Mouse (Mus musculus): ENCODE data around the gene Ak6. TPM values are rescaled to one million over a fixed set of nuclear protein-coding genes. Genes with fewer than 3 reads are reported as not detected.

Gene Ak6
- polyA plus RNA-seq, 1 experiment: 222 TPM

GRCm38 (mm10) chr13:100659864-100660456 is 9.2 kb downstream of the Ak6 start:
- peak; percentile 67; the same call in 1 of the 2 replicates for TF ChIP-seq CTCF (IDR thresholded peaks at IDR 0.05; ENCODE audit: borderline replicate concordance, insufficient read depth, low read length)
- TF ChIP-seq POLR2A (IDR thresholded peaks at IDR 0.05; ENCODE audit: low read depth, low read length): no peak
- Histone ChIP-seq H3K4me3 (ENCODE audit: insufficient read depth, low read length) (no peak overlapping the region), H3K27ac (ENCODE audit: insufficient read depth, low read length) (no peak overlapping the region), H3K4me1 (ENCODE audit: control insufficient read depth, insufficient read depth, low read length) (no peaks in the 10 kb centered on the region)

GRCm38 (mm10) chr13:100669291-100670022 is 18.7 kb downstream of the Ak6 start, which contains the start of gene Ccdc125:
Gene Ccdc125, plus strand, starts transcription at chr13:100669717.
- no peak within 1 kb of the TSS for H3K27ac ChIP-seq (ENCODE audit: insufficient read depth, low read length)
- no peak for TF ChIP-seq CTCF (IDR thresholded peaks at IDR 0.05; ENCODE audit: borderline replicate concordance, insufficient read depth, low read length)
- peak; percentile 39 for TF ChIP-seq POLR2A (IDR thresholded peaks at IDR 0.05; ENCODE audit: low read depth, low read length)
- H3K4me1 ChIP-seq (ENCODE audit: control insufficient read depth, insufficient read depth, low read length): no peaks in the 10 kb centered on the region
- peak within 1 kb of the TSS; percentile 64 for H3K4me3 ChIP-seq (ENCODE audit: insufficient read depth, low read length)

DNA sequence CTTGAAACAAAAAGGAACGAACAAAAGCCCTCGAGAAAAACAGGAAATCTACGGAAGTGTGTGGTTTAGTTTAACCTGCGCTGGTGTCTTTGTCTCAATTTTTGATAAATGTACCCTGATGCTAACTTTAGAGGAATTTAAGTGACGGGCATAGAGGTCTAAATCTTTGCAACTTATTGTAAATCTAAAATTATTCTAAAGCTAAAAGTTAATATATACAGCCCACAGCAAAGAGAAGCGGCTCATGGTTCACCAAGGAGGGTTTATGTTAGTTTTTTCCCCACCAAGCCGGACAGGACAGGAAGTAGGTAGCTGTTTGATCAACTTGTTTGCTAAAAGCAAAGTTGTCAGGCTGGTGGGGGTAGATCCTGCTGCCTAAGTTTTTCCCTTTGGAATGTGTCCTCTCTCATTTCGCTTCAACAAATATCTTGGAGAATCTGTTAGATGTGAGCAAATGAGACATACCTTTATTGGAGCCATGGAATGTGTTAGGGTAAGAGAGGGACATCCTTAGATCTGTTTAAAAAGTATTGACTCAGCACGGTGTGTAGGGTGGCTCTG is 19.5 kb downstream of the Ak6 start:
- no peak for TF ChIP-seq POLR2A (IDR thresholded peaks at IDR 0.05; ENCODE audit: low read depth, low read length)
- Histone ChIP-seq H3K27ac (ENCODE audit: insufficient read depth, low read length) (no peak overlapping the region), H3K4me1 (ENCODE audit: control insufficient read depth, insufficient read depth, low read length) (no peaks in the 10 kb centered on the region), H3K4me3 (ENCODE audit: insufficient read depth, low read length) (no peak overlapping the region)

DNA sequence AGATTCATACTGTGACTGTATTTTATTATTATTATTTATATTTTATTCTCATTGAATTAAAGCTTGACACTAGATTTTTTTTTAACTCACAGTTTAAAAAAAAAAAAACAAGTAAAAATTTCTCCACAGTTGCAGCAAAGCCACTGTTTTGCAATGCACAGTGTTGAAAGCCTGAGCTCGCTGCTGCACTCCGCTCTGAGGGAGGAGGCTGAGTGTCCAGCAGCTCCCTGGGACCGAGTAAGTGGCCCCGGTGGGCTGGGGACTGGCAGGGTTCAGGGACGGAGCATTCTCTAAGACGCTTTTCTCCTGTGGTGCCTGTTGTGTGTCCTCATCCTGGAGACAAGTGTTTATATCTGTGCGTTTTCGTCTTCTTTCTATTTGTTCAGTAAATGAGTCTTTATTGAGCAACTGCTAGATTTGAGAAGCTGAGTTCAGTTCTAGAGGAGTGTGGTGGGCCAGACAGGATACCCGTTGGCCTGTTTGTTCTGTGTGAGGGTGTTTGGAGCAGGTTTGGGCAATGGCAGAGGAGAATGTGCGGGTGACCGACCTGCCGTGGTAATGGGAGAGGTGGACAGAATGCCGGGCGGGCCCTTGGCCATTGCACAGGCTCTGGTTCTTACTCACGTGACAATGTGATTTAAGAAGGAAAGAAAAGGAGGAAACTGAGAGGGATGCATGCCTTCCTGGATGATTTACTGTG is 25.3 kb downstream of the Ak6 start:
- H3K4me3 ChIP-seq (ENCODE audit: insufficient read depth, low read length): no peak overlapping the region
- no peak overlapping the region for H3K27ac ChIP-seq (ENCODE audit: insufficient read depth, low read length)
- TF ChIP-seq CTCF (IDR thresholded peaks at IDR 0.05; ENCODE audit: borderline replicate concordance, insufficient read depth, low read length) (no peak), POLR2A (IDR thresholded peaks at IDR 0.05; ENCODE audit: low read depth, low read length) (no peak)

DNA sequence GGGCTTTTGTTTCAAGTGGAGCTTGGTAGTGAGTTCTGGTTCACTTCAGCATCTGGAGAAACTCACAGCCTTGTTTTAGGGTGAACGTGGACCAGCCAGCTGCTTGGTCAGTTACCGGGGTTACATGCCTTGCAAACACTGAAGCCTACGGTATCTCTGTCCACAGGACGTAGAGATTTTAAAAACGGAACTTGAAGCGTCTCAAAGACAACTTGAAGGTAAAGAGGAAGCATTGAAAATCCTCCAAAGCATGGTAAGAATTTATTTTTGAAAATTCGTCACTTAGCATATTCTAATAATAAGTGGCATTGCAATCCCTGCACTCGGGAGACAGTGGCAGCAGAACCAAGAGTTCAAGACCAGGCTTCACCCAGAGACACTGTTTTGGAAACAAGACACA is 30.8 kb downstream of the Ak6 start:
- H3K27ac ChIP-seq (ENCODE audit: insufficient read depth, low read length): no peak overlapping the region
- TF ChIP-seq POLR2A (IDR thresholded peaks at IDR 0.05; ENCODE audit: low read depth, low read length) (no peak), CTCF (IDR thresholded peaks at IDR 0.05; ENCODE audit: borderline replicate concordance, insufficient read depth, low read length) (no peak)
- no peaks in the 10 kb centered on the region for H3K4me1 ChIP-seq (ENCODE audit: control insufficient read depth, insufficient read depth, low read length)

More for the DNA sequence above, 25.3 kb downstream of the Ak6 start:
- H3K4me1 ChIP-seq (ENCODE audit: control insufficient read depth, insufficient read depth, low read length): no peaks in the 10 kb centered on the region

DNA sequence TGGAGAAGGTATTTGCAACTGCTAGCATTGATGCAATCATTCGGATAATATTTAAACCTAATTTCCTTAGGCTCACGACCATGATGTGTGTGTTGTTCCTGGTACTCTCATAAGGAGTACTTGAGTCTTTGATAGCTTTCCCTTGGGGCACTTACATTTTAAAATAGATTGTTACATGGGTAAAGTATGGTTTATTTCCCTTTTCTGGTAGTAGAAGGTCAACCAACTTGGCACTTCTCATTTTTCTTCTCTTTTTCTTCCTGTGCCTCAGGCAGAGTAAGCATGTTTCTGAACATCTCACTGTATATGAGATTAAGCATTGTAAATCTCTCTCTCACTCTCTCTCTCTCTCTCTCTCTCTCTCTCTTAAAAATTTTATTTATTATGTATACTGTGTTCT is 32.1 kb downstream of the Ak6 start:
- H3K4me3 ChIP-seq (ENCODE audit: insufficient read depth, low read length): no peak overlapping the region
- TF ChIP-seq CTCF (IDR thresholded peaks at IDR 0.05; ENCODE audit: borderline replicate concordance, insufficient read depth, low read length) (no peak), POLR2A (IDR thresholded peaks at IDR 0.05; ENCODE audit: low read depth, low read length) (no peak)
- no peaks in the 10 kb centered on the region for H3K4me1 ChIP-seq (ENCODE audit: control insufficient read depth, insufficient read depth, low read length)
- no peak overlapping the region for H3K27ac ChIP-seq (ENCODE audit: insufficient read depth, low read length)

More for the DNA sequence above, 30.8 kb downstream of the Ak6 start:
- no peak overlapping the region for H3K4me3 ChIP-seq (ENCODE audit: insufficient read depth, low read length)

DNA sequence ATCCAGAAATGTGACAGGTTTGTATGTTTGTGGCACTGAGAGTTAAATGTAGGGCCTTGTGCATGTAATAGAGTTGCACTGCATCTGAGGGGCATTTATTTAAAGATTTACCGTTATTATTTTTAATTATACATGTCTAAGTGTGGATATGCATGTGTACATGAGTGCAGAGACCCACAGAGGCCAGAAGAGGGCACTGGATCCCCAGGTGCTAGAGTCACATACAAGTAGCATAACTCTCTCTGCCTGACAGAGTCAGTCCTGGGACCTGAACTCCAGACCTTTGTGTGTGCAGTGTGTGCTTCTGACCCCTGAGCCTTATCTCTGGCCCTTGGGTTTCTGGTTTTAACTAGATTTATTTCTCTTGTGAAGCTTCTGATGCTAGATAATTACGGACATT is 33.6 kb downstream of the Ak6 start:
- Histone ChIP-seq H3K27ac (ENCODE audit: insufficient read depth, low read length) (no peak overlapping the region), H3K4me1 (ENCODE audit: control insufficient read depth, insufficient read depth, low read length) (no peaks in the 10 kb centered on the region)
- TF ChIP-seq CTCF (IDR thresholded peaks at IDR 0.05; ENCODE audit: borderline replicate concordance, insufficient read depth, low read length) (no peak), POLR2A (IDR thresholded peaks at IDR 0.05; ENCODE audit: low read depth, low read length) (no peak)

DNA sequence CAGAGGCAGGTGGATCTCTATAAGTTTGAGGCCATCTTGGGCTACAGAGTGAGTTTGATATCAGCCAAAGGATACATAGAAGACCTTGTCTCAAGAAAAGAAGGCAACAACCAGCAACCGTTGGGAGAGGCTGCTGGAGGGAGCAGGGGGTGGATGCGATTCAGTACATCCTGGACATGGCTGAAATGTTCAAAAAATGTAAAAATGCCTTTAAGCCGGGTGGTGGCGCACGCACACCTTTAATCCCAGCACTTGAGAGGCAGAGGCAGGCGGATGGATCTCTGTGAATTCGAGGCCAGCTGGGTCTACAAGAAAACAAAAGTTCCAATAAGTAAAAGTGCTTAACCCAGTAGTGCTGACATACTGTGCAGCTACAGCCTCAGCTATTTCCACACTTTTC is 36.7 kb downstream of the Ak6 start:
- no peak for TF ChIP-seq CTCF (IDR thresholded peaks at IDR 0.05; ENCODE audit: borderline replicate concordance, insufficient read depth, low read length)
- TF ChIP-seq POLR2A (IDR thresholded peaks at IDR 0.05; ENCODE audit: low read depth, low read length): no peak
- Histone ChIP-seq H3K27ac (ENCODE audit: insufficient read depth, low read length) (no peak overlapping the region), H3K4me1 (ENCODE audit: control insufficient read depth, insufficient read depth, low read length) (no peaks in the 10 kb centered on the region)

More for the DNA sequence above, 33.6 kb downstream of the Ak6 start:
- H3K4me3 ChIP-seq (ENCODE audit: insufficient read depth, low read length): no peak overlapping the region

DNA sequence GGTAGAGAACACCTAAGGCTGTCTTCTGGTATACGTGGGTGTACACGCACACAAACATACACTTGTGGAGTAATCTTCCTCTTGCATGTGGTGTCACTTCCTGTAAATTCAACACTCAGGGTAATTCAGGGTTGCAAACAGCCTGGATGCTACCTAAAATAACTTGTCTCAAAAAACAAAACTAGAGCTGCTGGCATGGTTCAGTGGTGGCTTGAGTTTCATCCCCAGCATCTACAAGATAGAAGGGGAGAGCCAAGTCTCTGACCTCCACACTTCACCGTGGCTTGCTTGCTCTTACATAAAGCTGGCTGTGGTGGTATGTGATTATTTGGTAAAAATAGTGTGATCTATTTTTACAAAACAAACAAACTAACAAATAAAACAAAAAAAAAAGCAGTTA is 46.8 kb downstream of the Ak6 start:
- TF ChIP-seq CTCF (IDR thresholded peaks at IDR 0.05; ENCODE audit: borderline replicate concordance, insufficient read depth, low read length) (no peak), POLR2A (IDR thresholded peaks at IDR 0.05; ENCODE audit: low read depth, low read length) (no peak)
- Histone ChIP-seq H3K27ac (ENCODE audit: insufficient read depth, low read length) (no peak overlapping the region), H3K4me1 (ENCODE audit: control insufficient read depth, insufficient read depth, low read length) (no peaks in the 10 kb centered on the region), H3K4me3 (ENCODE audit: insufficient read depth, low read length) (no peak overlapping the region)

More for the DNA sequence above, 36.7 kb downstream of the Ak6 start:
- no peak overlapping the region for H3K4me3 ChIP-seq (ENCODE audit: insufficient read depth, low read length)

All from embryonic fibroblast, embryonic 13.5 days (primary cell).